Mouse (Mus musculus): ENCODE measurements around the gene Chmp4b. TPM values are rescaled to one million over a fixed set of nuclear protein-coding genes. Genes with fewer than 3 reads are reported as not detected.

The Chmp4b gene
- polyA plus RNA-seq (2012; rRNA removed) = 121 and 136 TPM in 2 replicates

DNA sequence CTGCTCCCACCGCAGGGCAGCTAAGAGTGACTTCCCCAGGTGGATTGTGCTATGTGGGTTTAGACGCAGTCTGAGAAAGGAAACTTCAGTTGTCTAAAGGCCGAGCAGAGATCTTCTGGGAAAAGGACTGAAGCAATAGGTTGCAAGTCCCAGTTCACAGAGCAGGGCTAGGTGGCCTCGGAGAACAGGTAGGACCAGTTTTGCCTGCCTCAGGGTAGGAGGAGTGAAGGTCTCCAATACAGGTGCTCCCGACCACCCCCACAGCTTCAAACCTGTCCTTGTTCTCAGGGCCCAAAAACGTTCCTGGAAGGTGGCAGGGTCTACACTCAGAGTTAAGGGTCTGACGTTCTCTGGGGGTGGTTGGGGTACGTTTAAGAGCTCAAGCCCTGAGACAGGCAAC lies at the start of gene Chmp4b:
Gene Chmp4b, plus strand, starts transcription at position 343 of the 400 bp plus-strand sequence.

GRCm38 (mm10) chr2:154603638-154604153 lies 47.8 kb upstream of the Chmp4b start, which contains the start of gene Pxmp4:
TSS of gene Pxmp4 (minus strand) at chr2:154603708.

DNA sequence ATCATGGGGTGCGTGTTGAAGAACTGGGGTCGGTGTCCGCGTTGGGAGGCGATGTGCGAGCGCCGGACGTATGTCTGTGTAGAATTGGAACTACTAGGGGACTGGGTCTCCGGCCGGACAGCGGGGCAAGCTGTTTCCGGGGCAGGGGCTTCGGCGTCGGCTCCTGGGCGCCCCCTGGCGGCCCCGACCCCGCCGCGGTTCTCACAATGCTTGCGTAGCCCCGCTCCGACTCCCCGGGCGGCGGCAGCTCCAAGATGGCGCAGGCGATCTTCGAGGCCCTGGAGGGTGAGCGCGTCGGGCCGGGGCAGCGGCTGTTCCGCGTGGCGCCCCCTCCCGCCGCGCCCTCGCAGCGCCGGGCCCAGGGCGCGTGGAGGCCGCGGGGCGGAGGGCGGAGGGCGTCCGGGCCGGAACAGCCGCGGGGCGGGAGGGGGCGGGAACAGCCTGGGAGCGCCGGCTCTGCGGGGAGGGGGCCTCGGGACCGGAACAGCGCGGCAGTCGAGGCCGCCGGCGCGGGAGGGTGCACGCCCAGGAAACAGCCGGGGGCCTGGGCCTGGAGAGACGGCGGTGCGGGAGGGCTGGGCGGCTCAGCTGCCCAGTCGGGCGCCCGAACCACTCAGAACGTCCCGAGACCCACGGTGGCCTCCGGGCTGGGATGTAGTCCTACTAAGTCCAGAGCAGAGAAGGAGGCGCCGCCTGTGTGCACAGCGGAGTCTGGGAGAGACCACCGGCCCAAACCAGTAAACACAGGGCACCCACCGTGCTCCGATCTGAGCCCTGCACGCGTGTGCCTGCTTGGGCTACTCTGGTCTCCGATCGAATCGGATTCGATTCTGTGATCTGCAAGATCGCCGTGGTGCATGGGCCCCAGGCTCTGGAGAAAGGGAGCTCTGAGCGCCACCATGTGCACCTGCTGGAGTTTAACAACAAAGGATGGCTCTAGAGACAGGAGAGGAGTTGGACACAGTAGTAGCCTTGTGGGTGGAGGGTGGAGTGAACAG lies 38.1 kb upstream of the Chmp4b start, which contains the start of the genes Zfp341 and 4930519P11Rik:
Gene Zfp341, plus strand, starts transcription at position 180 of the 998 bp plus-strand sequence.
Gene 4930519P11Rik, minus strand, starts transcription at position 320 of the 998 bp plus-strand sequence.

Other genes starting within 250 kb of the Chmp4b start
- 11.6 and 12.8 TPM in 2 replicates for gene Snta1, start 243.6 kb upstream of the Chmp4b start, polyA plus RNA-seq (2012; rRNA removed)
- gene Cbfa2t2, start 215.2 kb upstream of the Chmp4b start, polyA plus RNA-seq (2012; rRNA removed) = 7.9 and 8.9 TPM in 2 replicates
- gene 1700003F12Rik, start 104.6 kb upstream of the Chmp4b start, polyA plus RNA-seq (2012; rRNA removed) = 0.43 and 0.86 TPM in 2 replicates
- not detected in 2 replicates for gene Actl10, start 99.9 kb upstream of the Chmp4b start, polyA plus RNA-seq (2012; rRNA removed)
- gene Necab3, start 92.8 kb upstream of the Chmp4b start, polyA plus RNA-seq (2012; rRNA removed) = 0.27 and 0.28 TPM in 2 replicates
- gene E2f1, start 81.8 kb upstream of the Chmp4b start, polyA plus RNA-seq (2012; rRNA removed) = 9.8 and 11.9 TPM in 2 replicates
- gene Pxmp4, start 48.0 kb upstream of the Chmp4b start, polyA plus RNA-seq (2012; rRNA removed) = 34.6 and 41.6 TPM in 2 replicates
- gene Zfp341, start 38.4 kb upstream of the Chmp4b start, polyA plus RNA-seq (2012; rRNA removed) = 5.8 and 6.8 TPM in 2 replicates
- gene 4930519P11Rik, start 38.3 kb upstream of the Chmp4b start, polyA plus RNA-seq (2012; rRNA removed) = 1.1 and 1.3 TPM in 2 replicates
- gene Gm14214, start 118.3 kb downstream of the Chmp4b start, polyA plus RNA-seq (2012; rRNA removed) = not detected in 2 replicates
- 228 and 243 TPM in 2 replicates for gene Raly, start 139.4 kb downstream of the Chmp4b start, polyA plus RNA-seq (2012; rRNA removed)
- gene a, start 139.7 kb downstream of the Chmp4b start, polyA plus RNA-seq (2012; rRNA removed) = 0.30 TPM in 1 of 2 replicates, not detected in the other
- gene Eif2s2, start 241.2 kb downstream of the Chmp4b start, polyA plus RNA-seq (2012; rRNA removed) = 11.9 and 12.6 TPM in 2 replicates

Measured in colon, adult 2 months (tissue).